Mouse (Mus musculus): ENCODE measurements around the gene Cebpb.

The Cebpb gene

DNA sequence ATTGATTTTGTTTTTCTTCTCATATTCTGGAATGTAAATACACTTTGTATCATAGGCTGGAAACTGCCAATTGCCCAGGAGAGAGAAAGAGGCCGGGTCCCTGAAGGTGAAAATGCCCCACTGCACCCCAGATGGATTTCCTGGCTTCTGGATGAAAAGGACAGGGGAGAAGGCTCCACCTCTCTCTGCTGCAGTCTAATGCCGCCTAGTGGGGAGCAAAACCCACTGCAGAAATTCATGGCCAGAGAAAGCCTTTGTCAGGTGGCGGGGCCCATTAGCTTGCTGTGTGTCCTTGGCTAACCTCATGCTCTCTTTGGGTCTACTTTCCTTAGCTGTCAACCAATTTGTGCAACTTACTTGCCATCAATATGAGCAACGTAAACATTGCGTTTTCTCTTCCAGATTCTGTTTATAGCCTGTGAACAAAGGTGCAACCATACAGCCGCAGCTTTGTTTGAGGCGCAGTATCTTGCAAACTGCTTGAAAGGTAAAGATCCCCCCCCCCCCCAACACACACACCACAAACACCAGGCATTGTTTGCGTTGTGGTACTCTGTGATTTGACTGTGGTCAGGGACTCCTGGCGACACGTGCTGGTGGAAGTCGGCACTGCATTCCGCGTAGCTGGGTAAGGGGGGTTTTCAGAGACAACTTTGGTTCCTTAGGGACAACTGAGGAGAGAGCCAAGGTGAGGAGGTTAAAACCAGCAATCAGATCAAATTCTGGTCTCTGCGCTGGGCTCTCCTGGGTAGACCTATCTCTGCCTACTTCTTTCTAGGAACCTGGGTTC, 13.4 kb upstream of the Cebpb start:
- no peak for TF ChIP-seq POU5F1 (IDR thresholded peaks at IDR 0.05; ENCODE audit: borderline replicate concordance, low read length)
- peak; percentile 89 for TF ChIP-seq CTCF (conservative IDR thresholded peaks at IDR 0.05; ENCODE audit: low read length)
- Histone ChIP-seq H3K4me1 (replicated peaks; ENCODE audit: low read depth, low read length) (peaks cover 41% of the 10 kb centered on the region), H3K27me3 (ENCODE audit: insufficient read depth, low read length) (peaks cover 12% of the 10 kb centered on the region; the same call in 1 of the 2 replicates), H3K4me3 (replicated peaks; ENCODE audit: low read length) (no peak overlapping the region), H3K36me3 (ENCODE audit: insufficient read depth, low read length) (no peaks in the 10 kb centered on the region), H3K9me3 (ENCODE audit: low read length) (no peaks in the 10 kb centered on the region)

DNA sequence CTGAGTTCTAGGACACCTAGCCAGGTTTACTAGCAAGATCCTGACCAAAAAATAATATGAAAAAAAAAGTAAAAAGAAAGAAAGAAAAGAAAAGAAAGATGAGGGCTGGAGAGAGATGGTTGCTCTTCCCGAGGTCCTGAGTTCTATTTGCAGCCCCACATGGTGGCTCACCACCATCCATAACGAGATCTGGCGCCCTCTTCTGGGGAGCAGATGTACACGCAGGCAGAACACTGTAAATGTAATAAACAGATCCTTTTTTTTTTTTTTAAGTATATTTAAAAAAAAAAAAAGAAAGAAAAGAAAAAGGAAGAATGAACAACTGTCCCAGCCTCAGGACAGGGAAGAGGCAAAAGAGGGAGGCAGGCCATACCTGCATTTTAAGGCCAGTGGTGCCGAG, 10.1 kb upstream of the Cebpb start:
- no peaks in the 10 kb centered on the region for H3K36me3 ChIP-seq (ENCODE audit: insufficient read depth, low read length)

DNA sequence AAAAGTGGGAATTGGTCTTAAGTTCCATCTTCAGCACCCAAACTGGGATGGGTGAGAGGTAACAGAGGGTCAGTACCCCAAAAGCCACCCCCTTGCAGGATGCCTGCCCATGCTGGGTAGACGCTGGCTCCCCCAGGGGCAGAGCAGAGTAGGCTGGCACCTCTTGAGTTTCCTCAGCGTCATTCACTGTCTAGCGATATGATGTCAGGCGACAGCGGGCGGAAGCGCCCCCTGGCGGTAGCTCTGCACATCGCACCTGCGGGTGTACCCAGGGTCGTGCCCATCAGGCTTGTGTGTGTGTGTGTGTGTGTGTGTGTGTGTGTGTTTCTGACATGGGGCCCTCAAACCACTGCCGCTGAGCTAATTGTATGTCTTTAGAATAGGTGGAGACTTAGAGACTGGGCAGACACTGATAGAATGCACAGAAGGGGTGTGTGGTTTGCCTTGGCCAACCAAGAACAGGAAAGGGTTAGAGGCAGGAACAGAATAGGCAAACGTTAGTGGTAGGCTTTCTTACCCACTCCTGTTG, 8.7 kb upstream of the Cebpb start:
- peaks cover 27% of the 10 kb centered on the region for H3K4me1 ChIP-seq (replicated peaks; ENCODE audit: low read depth, low read length)
- H3K4me3 ChIP-seq (replicated peaks; ENCODE audit: low read length), result no peak overlapping the region
- H3K9me3 ChIP-seq (ENCODE audit: low read length), result no peaks in the 10 kb centered on the region
- no peaks in the 10 kb centered on the region for H3K36me3 ChIP-seq (ENCODE audit: insufficient read depth, low read length)
- H3K27me3 ChIP-seq (ENCODE audit: insufficient read depth, low read length), result peaks cover 8% of the 10 kb centered on the region; the same call in 1 of the 2 replicates
- TF ChIP-seq CTCF (conservative IDR thresholded peaks at IDR 0.05; ENCODE audit: low read length), result peak; percentile 77
- no peak for TF ChIP-seq NANOG (IDR thresholded peaks at IDR 0.05; ENCODE audit: borderline replicate concordance, low read length)

More for the DNA sequence above, 10.1 kb upstream of the Cebpb start:
- H3K4me1 ChIP-seq (replicated peaks; ENCODE audit: low read depth, low read length), result peaks cover 32% of the 10 kb centered on the region
- no peaks in the 10 kb centered on the region for H3K9me3 ChIP-seq (ENCODE audit: low read length)
- TF ChIP-seq POU5F1 (IDR thresholded peaks at IDR 0.05; ENCODE audit: borderline replicate concordance, low read length) (no peak), CTCF (conservative IDR thresholded peaks at IDR 0.05; ENCODE audit: low read length) (peak; percentile 76)
- no peak overlapping the region for H3K4me3 ChIP-seq (replicated peaks; ENCODE audit: low read length)
- H3K27me3 ChIP-seq (ENCODE audit: insufficient read depth, low read length), result peaks cover 8% of the 10 kb centered on the region; the same call in 1 of the 2 replicates

DNA sequence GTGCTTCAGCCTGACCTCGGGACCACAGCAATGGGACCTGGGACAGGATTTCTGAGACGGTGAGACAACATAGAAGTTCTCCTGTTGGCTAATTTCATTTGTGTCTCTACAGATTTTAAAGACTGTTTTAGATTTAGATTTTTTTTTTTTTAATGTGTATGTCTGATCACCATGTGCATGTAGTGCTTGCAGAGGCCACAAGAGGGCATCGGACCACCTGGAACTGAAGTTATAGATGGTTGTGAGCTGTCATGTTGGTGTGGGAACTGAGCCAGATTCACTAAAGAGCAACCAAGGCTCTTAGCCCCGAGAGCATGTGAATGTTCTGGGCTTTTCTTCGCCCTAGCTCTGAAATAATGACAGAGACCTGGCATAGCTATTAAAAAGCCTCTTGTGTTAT, 8.1 kb upstream of the Cebpb start:
- peak; percentile 64 for TF ChIP-seq CTCF (conservative IDR thresholded peaks at IDR 0.05; ENCODE audit: low read length)
- no peak for TF ChIP-seq POU5F1 (IDR thresholded peaks at IDR 0.05; ENCODE audit: borderline replicate concordance, low read length)
- TF ChIP-seq NANOG (IDR thresholded peaks at IDR 0.05; ENCODE audit: borderline replicate concordance, low read length), result no peak
- Histone ChIP-seq H3K9me3 (ENCODE audit: low read length) (no peaks in the 10 kb centered on the region), H3K36me3 (ENCODE audit: insufficient read depth, low read length) (no peaks in the 10 kb centered on the region), H3K4me3 (replicated peaks; ENCODE audit: low read length) (no peak overlapping the region), H3K27me3 (ENCODE audit: insufficient read depth, low read length) (peaks cover 12% of the 10 kb centered on the region), H3K4me1 (replicated peaks; ENCODE audit: low read depth, low read length) (peaks cover 20% of the 10 kb centered on the region)

DNA sequence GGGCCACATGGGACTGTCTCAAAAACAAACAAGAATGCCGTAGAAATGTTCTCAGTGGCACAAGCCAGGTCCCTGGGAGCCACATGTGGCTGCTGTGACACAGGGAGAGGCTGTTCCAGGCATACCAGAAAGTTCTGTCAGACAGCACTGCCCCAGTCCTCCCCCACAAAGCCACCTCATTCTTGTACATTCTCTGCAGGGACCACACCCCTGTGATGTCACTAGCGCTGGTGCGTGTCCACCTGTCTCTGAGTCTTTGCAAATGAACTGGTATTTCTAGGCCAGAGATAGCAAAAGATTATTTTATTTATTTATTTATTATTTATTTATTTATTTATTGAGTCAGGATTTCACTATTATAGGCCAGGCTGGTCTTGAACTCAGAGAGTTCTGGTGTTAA, 5.0 kb upstream of the Cebpb start:
- Histone ChIP-seq H3K4me1 (replicated peaks; ENCODE audit: low read depth, low read length) (peaks cover 29% of the 10 kb centered on the region), H3K9me3 (ENCODE audit: low read length) (no peaks in the 10 kb centered on the region), H3K4me3 (replicated peaks; ENCODE audit: low read length) (no peak overlapping the region), H3K36me3 (ENCODE audit: insufficient read depth, low read length) (no peaks in the 10 kb centered on the region), H3K27me3 (ENCODE audit: insufficient read depth, low read length) (peaks cover 34% of the 10 kb centered on the region)
- TF ChIP-seq POU5F1 (IDR thresholded peaks at IDR 0.05; ENCODE audit: borderline replicate concordance, low read length) (no peak), CTCF (conservative IDR thresholded peaks at IDR 0.05; ENCODE audit: low read length) (no peak)

DNA sequence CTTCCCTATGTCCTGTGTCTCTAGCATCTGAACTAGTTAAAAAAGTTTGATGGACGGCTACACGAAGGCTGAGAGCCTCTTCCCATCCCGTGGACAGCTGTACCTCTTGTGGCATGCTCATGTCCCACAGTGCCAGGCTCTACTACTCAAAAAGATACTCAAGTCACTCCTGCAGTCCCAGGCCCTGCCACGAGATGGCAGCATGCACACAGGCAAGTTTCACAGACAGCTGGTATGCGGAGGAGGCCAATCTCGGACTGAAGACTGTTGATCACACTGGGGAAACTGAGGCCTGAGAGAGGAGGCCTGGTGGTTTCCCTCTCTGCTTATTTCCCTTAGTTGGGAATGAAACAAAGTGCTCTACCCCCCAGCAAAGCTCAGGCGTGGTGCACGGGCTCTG, 3.6 kb upstream of the Cebpb start:
- TF ChIP-seq CTCF (conservative IDR thresholded peaks at IDR 0.05; ENCODE audit: low read length), result peak; percentile 86
- no peak for TF ChIP-seq NANOG (IDR thresholded peaks at IDR 0.05; ENCODE audit: borderline replicate concordance, low read length)
- Histone ChIP-seq H3K36me3 (ENCODE audit: insufficient read depth, low read length) (no peaks in the 10 kb centered on the region), H3K9me3 (ENCODE audit: low read length) (no peaks in the 10 kb centered on the region), H3K4me3 (replicated peaks; ENCODE audit: low read length) (no peak overlapping the region), H3K27me3 (ENCODE audit: insufficient read depth, low read length) (peaks cover 31% of the 10 kb centered on the region), H3K4me1 (replicated peaks; ENCODE audit: low read depth, low read length) (peaks cover 29% of the 10 kb centered on the region)

DNA sequence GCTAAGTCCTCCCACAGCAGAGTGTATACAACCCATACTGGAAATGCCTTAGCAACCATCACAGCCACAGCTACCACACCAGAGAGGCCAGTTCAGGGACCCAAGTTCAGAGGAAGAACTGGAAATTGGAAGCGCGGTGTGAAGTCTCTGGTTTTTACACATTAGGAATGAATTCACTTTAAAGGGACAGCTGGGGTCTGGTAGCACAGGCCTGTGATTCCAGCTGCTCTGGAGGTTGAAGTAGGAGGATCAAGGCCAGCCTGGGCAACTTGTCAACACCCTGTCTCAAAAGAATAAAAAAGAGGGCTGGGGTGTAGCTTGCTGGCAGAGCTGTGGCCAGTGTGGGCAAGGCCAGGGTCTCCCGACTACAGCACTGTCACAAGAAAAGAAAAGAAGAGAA, 2.9 kb upstream of the Cebpb start:
- TF ChIP-seq NANOG (IDR thresholded peaks at IDR 0.05; ENCODE audit: borderline replicate concordance, low read length) (no peak), CTCF (conservative IDR thresholded peaks at IDR 0.05; ENCODE audit: low read length) (no peak), POU5F1 (IDR thresholded peaks at IDR 0.05; ENCODE audit: borderline replicate concordance, low read length) (no peak)
- H3K27me3 ChIP-seq (ENCODE audit: insufficient read depth, low read length), result peaks cover 37% of the 10 kb centered on the region
- no peaks in the 10 kb centered on the region for H3K36me3 ChIP-seq (ENCODE audit: insufficient read depth, low read length)
- no peak overlapping the region for H3K4me3 ChIP-seq (replicated peaks; ENCODE audit: low read length)
- peaks cover 34% of the 10 kb centered on the region for H3K4me1 ChIP-seq (replicated peaks; ENCODE audit: low read depth, low read length)
- no peaks in the 10 kb centered on the region for H3K9me3 ChIP-seq (ENCODE audit: low read length)

DNA sequence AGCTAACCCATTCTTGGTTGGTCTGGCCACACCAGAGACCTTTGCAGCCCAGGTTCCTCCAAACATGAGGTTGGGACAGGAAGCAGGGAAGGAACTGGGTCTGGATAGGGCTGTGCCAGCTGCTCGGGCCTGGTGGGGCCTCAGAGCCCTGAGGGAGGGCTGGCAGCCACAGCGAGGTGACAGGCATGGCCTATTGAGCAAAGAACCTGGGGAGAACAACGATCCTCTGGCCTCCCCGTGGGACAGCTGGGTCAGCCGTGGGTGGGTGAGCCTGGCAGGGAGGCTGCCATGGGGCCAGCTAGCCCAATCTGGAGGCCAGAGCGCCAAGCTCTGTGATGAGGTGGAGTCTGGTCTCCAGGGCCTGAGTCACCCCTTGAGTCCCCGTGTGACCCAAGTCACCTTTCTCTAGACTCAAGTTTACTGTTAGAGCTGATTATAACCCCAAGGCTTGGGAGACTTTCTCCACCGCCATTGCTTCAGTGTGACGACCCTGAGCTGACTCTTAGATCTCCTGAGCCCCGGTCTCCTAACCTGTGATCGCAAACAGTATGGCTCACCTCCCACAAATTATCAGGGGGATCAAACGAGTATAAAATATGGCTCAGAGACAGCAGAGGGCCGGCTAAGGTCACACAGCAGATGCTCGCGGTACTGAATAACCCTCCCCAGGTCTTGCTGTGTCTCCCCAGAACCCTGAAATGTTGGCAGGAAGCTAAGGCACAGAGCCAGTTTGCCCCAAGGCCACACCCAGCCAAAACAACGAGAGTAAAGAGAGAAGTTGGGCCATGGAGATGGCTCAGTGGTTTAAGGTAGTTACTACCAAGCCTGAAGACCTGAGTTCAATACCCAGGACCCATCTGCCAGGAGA, 2.1 kb upstream of the Cebpb start:
- H3K27me3 ChIP-seq (ENCODE audit: insufficient read depth, low read length), result peaks cover 45% of the 10 kb centered on the region
- no peak overlapping the region for H3K4me3 ChIP-seq (replicated peaks; ENCODE audit: low read length)
- no peaks in the 10 kb centered on the region for H3K9me3 ChIP-seq (ENCODE audit: low read length)
- TF ChIP-seq NANOG (IDR thresholded peaks at IDR 0.05; ENCODE audit: borderline replicate concordance, low read length) (no peak), CTCF (conservative IDR thresholded peaks at IDR 0.05; ENCODE audit: low read length) (no peak), POU5F1 (IDR thresholded peaks at IDR 0.05; ENCODE audit: borderline replicate concordance, low read length) (no peak)
- no peaks in the 10 kb centered on the region for H3K36me3 ChIP-seq (ENCODE audit: insufficient read depth, low read length)
- peaks cover 34% of the 10 kb centered on the region for H3K4me1 ChIP-seq (replicated peaks; ENCODE audit: low read depth, low read length)
